Mouse (Mus musculus): ENCODE results near the gene Mroh8.
A peak's percentile ranks its signal among the peaks of the same experiment; 100 is the strongest.

The Mroh8 gene

DNA sequence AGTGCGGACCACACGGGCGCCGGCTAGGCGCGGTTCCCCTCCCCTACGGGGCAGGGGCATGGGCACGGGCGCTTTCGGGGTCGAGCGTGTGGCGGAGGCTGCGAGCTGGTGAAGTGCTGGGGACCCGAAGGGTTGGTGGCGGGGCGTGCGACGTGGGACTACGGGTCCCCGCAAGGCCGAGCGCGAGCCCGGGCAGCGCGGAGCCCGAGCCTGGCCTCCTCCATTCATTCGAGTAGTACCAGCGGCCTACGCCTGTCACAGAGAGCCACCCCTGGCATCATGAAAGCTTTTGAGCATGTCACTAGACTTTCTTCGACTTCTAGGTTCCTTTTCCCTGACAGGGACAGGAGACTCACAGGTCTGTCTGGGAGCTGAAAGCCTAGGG, at the start of gene Mroh8:
Gene Mroh8 (minus strand): TSS at position 134 of the 385 bp plus-strand sequence.
- DNase-seq: no peak

- no peak for DNase-seq
Measured at GRCm38 (mm10) chr2:157328570-157328969, 49.2 kb upstream of the Mroh8 start.

GRCm38 (mm10) chr2:157328106-157328505, 48.8 kb upstream of the Mroh8 start:
- DNase-seq: no peak

DNA sequence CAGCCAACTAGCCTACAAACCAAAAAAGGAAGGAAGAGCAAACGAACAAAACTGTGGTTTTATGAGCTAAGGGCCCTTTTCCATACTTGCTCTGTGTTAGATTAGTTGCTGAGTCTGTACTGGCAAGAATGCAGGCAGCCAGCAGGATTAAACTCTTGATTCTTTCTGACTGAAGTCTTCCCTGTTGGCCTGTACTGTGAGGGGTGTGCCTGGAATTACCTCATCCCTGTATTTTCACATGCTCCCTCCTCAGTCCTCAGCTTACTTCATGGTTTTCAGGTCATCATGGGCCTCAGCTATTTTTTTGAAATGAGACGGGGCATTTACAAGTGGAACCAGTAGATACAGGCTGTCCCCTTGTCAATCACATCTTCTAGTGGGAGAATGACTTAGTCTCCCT, 45.9 kb upstream of the Mroh8 start:
- DNase-seq: no peak

DNA sequence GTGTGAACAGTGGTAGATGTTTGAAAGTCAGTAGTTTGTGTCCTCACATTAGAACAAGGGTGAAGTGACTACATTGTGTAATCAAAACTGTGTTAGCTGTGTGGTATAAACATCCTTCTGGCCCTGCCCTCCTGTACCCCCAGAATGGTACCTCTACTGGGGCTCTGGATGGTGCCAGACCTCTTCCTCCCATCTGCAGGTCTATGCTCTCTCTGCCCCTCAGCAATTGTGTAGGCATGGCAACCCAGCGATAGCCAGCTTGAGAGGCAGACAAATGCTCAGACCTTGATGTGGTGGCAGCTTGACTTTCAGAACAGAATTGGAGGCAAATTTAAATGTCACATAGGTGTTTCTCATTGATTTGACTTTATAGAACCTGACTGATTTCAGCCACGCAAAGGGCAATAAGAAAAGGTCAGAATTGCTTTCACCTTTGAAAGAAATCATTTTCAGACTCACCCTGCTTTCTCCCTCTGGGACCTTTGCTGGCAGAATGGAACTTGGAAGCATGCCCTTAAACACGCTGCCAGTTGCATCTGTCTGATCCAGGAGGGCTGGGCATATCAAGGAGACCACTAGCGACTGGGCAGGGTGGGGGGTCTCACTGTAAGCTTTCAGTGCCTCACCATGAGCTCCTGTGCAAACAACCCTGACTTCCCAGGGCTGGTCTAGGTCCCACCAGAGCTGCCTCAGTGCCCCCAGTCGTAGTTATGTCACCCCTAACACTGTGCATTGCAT, 42.8 kb upstream of the Mroh8 start:
- DNase-seq: no peak

DNA sequence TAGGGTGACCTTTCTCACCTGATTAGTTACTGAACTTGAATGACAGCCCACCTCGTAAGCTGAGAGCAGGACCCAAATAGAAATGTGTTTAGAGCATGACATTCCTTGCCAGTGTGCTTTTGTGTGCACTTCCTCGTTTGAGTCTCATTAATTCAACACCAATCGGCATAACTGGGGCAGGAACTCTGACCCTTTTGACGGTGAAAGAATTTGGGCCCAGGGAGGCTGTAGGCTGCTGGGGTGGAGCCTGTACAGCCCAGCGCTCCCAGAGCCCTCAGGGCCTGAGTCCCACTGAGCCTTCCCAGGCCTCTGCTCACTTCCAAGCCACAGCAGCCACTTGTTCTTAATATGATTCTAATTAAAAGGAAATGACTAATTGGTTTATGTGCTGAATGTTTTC, 41.5 kb upstream of the Mroh8 start:
- no peak for DNase-seq

DNA sequence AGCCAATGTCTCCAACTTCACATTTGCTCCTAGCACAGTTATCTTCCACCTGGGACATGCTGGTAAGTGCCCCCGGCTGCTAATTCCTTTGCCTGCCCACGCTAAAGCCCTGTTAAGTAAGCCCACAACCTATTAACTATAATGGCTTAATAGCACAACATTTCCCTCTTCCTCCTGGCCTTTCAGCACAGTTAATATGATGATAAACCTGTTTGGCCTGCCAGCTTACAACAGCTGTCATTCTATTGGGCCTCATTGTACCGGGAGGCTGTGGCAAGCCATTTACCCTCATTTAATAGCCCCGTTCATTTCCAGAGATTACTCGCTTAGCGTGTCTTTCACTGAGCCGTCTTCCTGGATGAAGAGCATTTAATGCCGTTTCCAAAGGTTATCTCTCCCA, 40.8 kb upstream of the Mroh8 start:
- no peak for DNase-seq

DNA sequence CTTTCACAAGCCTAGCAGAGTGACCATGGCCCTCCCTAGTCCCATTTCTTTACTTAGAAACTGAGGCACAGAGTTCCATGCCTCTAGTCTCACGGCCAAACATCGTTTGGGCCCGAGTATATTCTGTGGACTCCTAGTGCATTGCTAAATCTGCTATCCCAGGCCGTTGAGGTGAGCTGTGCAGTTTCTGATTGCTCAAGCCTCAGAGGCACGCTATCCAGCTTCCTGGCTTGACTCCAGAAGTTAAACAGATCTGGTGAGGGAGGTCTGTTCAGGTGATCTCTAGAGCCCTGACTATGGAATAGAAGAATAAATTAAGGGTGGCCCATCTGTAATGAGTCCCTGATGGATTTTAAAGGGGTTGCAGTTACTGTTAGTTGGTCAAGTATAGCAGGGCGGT, 37.9 kb upstream of the Mroh8 start:
- no peak for DNase-seq

GRCm38 (mm10) chr2:157316358-157316933, 37.1 kb upstream of the Mroh8 start:
- no peak for DNase-seq

GRCm38 (mm10) chr2:157315486-157315885, 36.1 kb upstream of the Mroh8 start:
- DNase-seq: no peak

DNA sequence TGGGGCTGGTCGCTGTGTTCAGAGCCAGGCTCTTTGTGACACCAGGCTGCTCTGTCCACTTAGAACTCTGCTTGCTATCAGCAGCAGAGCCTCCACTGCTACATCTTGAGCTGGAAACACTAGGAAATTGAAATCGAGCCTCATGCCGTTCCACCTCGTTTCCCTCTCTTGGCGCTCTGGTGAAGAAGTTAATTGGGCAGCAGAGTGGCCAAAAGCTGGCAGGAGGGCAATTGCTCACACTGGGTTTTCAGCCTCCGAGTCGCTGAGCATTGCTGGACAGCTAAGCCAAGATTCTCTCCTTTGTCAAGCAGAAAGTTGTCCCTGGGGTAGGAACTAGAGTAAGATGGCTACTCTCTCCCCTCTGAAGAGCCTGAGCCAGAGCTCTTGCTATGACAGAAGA, 35.0 kb upstream of the Mroh8 start:
- DNase-seq: no peak

DNA sequence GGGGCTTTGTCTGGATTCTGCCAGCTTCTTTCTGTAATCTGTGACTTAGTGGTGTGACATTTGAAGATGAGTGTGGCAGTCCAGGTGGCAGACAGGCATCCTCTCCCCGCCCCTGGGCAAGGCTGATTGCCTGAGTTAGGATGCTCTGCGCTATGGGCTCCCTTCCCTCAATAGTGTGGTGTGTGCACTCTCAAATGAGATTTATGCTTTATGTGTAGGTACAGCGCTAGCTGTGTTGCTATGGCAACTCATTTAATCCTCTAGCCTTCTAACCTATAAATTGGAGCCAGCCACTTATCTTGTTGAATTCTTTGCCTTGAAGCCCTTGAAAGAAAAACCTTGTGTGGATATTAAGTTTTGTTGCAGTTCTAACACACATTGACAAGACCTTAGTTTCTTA, 34.4 kb upstream of the Mroh8 start:
- no peak for DNase-seq

GRCm38 (mm10) chr2:157310963-157311637, 31.8 kb upstream of the Mroh8 start:
- DNase-seq: no peak

GRCm38 (mm10) chr2:157309611-157310010, 30.3 kb upstream of the Mroh8 start:
- DNase-seq: no peak

DNA sequence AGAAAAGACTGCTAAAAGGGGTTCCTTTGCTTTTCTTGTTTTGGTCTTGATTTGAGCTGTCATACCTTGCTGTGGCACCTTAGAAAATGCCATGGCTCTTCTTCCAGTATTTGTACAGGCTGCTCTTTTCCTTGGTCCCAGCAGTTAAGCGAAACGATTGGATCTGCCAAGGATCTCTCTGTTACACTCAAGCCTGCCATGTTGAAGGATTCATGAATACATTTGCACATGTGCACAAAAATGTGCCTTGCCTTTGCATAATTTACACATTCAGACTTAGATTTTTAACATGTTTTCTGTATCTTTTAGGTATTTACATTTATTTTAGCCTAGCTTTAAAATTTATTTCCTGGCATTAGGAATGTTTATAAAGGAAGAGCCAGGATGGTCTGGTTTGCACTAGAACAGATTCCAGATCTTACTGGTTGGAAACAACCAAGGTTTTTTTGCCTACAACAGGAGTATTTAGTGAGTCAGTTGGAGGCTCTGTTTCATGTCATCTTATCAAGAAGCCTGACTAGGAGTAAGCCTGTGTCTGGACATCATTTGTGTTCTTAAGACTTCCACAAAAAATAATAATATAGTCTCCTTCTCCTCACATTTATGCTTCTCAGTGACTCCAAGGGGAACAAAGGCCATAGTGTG, 29.0 kb upstream of the Mroh8 start:
- no peak for DNase-seq

GRCm38 (mm10) chr2:157307715-157308265, 28.4 kb upstream of the Mroh8 start:
- no peak for DNase-seq

DNA sequence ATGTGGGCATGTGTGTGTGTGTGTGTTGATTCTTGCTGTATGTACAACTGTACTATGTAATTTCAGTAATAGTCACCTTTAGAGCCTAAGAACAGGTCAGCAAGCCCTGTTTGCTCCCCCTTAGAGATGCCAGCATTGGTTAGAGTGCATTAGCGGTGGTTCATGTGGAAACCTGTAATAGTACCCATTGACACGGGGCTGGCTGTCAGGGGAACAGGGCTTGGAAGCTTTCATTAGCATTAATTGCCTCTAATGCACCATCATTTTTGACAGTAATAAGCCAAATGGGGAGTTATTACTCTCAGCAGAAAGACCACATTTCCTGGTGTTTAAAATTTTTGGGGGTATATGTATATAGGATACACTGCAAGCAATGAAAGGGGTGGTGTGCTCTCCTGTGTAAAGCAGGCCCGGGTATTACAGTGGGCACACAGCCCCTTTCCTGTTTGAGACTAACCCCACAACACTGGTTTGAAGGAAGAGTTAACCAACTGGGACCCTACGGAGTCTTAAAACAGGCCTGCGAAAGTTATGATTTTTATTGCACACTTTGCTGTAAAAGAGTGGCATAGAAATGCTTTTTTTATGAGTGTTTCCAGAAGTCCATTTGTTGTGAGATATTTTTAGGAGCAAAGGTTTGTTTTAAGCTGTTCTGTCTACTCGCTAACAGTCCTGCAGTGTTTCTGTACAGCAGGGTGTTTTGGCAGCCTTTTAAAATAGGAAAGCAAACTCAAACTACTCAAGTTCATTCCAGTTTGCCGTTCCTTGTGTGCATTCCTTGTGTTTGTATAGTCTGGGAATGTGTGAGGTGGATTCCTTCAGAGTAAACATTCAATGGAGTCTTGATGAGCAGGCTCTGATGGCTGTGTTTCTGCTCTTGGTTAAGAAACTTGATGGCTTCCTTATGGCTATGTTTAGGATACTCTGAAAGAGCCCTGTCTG, 27.0 kb upstream of the Mroh8 start:
- DNase-seq: no peak

DNA sequence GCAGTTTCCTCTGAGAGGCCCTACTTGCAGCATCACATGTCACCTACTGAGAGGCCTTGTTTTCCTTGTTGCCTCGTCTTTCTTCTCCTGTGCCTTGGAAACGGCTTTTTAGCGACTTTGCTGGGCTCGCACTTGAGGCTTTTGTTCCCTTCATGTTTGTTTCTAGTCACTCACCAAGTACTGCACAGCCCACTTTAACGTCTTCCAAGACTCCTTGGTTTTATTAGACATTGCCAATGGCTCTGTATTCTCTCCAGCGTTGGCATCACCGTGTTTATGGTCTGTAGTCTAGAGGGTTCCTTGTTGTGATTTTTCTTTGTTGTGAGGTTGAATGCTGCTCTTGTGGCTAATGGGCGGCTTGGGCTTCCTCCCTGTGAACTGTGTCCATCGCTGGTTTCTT, 23.7 kb upstream of the Mroh8 start:
- DNase-seq: no peak

DNA sequence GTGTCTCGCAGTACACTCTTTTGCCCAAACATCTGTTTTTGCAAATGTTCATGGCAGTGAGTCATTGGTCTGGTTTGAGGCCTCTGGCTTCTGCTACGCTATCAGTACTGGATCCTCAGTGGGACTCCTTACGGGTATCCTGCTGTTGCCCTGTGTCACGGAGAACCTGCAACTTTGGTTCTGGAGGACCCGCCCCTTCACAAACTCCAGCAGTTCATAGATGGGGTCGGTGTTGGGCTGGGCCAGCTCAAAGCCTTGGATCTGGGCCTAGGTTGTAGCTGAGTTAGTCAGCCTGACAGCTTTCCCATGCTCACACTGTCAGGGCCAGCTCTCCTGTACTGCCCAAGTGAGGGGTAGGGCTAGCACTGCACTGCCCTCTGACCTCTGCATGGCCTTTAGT, 20.7 kb upstream of the Mroh8 start:
- no peak for DNase-seq

- no peak for DNase-seq
Measured at GRCm38 (mm10) chr2:157296105-157296689, 16.8 kb upstream of the Mroh8 start.

DNA sequence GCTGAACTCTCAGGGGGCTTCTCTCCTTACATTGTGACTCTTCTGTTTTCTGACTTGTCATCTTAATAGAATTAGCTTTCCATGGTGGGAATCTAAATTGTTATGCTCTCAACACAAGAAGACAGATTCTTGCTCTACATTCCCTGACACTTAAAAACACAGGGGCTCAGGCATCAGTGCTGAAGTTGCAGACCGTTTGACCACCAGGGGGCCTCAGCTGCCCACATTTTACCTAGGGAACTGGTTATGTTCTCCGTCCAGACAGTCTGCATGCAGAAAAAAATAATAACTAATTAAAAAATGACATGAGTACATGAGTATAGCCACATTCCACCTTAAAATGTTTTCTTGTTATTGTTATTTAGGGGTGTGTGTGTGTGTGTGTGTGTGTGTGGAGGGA, 12.7 kb upstream of the Mroh8 start:
- DNase-seq: peak; percentile 48 to 65

DNA sequence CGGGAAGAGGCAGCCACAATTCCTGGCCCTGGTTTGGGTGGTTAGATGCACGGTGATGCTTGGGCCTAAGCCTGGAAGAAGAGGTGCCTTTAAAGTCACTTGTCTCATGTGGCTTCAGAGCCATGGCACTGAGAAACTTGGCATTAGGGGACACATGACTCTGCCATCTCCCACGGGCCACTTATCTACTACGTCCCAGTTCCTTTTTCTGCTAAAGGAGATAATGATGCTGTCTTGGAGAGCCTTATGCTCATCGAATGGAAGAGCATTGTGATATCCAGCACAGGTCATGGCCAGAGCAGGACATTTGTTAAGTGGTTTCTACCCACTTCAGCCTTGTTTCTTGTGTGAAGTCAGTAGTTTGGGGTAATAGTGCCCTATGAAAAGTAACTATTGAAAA, 9.6 kb upstream of the Mroh8 start:
- no peak for DNase-seq

Measured in thymus, postnatal 36 days (tissue).